Mouse (Mus musculus) A20 (cell line): ENCODE results near the gene Lpo.
A peak's percentile ranks its signal among the peaks of the same experiment; 100 is the strongest.

ENCODE experiments used
- DNase-seq: peaks from one replicate; pipeline ENCODE4 v3.0.0-alpha.2; 2011; ENCODE audit warnings: low read depth, low spot score

The Lpo gene

DNA sequence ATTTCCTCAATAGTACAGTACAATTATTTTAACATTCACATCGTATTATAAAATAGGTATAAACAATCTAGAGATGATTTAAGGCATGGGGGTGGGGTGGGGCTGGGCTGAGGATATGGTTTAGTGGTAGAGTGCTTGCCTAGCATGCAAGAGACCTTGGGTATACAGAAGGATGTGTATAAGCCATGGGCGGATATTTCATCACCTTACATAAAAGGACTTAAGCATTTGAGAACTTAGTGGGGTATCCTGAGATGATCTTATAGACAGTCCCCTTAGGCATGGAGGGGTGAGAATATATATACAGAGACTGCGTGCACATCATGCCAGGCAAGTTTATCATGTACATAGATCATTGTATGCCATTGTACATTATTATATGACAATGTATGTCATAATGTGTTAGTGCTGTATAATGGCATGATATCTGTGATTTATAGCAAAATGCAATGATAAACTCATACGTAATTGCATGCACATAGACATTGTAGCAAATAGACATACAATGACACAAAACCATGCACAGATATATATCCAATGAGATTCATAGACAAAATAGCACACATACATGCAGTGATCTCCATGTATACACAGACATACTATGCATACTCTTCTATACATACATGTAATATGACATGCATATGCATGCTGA lies 69.0 kb downstream of the Lpo start:
- peak; percentile 80 for DNase-seq

DNA sequence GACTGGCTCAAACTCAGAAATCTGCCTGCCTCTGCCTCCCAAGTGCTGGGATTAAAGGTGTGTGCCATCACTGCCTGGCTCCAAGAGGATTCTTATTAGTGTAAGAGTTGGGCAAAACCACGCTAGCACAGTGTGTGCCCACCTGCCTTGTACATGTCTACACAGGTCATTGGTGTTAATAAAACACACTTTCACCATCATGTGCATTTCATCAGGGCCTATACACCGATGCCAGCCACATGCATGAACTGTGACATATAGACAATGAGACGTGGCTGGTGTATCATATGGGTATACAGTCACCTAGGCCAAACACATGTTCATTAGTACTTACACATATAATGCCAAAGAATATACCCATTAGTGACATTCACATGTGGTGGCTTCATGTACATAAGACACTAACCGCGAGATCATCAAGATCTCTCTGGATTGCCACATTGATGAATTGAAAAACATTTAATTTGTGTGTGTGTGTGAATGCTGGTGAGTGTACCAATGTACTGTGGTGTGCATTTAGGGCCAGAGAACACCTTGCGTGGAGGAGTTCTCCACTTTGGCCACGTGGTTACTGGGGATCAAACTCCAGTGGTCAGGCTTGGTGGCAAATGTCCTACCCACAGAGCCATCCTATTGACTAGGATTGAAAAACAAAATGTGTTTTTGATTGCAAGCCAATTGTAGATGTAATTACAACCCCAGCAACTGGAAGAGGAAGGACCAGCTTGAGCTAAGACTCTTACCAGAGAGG lies 69.8 kb downstream of the Lpo start:
- DNase-seq = peak; percentile 81

DNA sequence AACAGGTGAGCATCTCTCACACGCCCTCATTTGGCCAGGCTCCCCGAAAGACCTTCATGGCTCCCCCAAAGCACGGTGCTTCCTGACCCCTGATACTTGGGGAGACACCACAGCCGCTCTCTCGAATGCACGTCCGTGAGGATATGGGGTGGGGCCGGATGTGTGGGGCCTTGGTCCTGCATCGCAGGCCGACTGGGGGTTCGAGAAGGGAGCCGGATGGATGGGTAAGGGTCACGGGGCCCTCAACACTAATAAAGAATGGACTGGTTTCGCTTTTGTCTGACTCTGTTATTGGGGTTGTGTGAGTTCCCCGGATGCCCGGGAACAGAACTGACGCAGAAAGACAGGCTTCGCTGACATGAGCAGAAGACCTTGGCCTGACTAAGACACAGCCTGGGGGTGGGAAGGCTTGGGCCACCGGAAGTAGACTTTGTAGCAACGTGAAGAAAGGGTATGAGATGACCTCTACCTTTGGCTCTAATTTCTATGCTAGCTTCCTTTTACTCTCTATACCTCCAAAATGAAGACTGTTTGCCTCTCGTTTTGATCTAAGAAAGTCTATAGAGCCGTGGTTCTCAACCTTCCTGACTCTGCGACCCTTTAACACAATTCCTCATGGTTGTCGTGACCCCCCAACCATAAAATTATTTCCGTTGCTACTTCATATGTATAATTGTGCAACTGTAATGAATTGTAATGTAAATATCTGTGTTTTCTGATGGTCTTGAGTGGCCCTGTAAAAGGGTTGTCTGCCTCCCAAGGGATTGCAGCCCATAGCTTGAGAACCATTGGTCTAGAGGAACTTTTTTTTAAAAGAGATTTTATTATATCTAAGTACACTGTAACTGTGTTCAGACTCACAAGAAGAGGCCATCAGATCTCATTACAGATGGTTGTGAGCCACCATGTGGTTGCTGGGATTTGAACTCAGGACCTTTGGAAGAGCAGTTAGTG lies 70.8 kb downstream of the Lpo start:
- DNase-seq = peak; percentile 74
